Mouse (Mus musculus): ENCODE data around the gene Dhx16.

Dhx16 gene

GRCm38 (mm10) chr17:35897644-35898573, 18.3 kb downstream of the Dhx16 start:
- DNase-seq: peak; percentile 55 to 68

GRCm38 (mm10) chr17:35900636-35901035, 21.0 kb downstream of the Dhx16 start:
- DNase-seq: no peak

- DNase-seq: no peak
Observed at GRCm38 (mm10) chr17:35903343-35903991, 23.8 kb downstream of the Dhx16 start.

- DNase-seq: no peak
Observed at GRCm38 (mm10) chr17:35903992-35904355, 24.4 kb downstream of the Dhx16 start.

- no peak for DNase-seq
Observed at GRCm38 (mm10) chr17:35905587-35905986, 26.0 kb downstream of the Dhx16 start.

- no peak for DNase-seq
Observed at GRCm38 (mm10) chr17:35907609-35908008, 28.0 kb downstream of the Dhx16 start.

GRCm38 (mm10) chr17:35909186-35909918, 29.7 kb downstream of the Dhx16 start:
- peak; percentile 45 to 67 for DNase-seq

GRCm38 (mm10) chr17:35909919-35910369, 30.3 kb downstream of the Dhx16 start, which contains the start of gene Atat1:
TSS of gene Atat1 (minus strand) at chr17:35910075.
- DNase-seq: peak; percentile 94 to 96

- DNase-seq: no peak
Observed at GRCm38 (mm10) chr17:35914975-35915374, 35.4 kb downstream of the Dhx16 start.

GRCm38 (mm10) chr17:35915538-35916296, 36.1 kb downstream of the Dhx16 start:
- DNase-seq: no peak

- peak; percentile 98 to 99 for DNase-seq
Observed at GRCm38 (mm10) chr17:35916297-35917142, 36.9 kb downstream of the Dhx16 start, which contains the start of the genes Mrps18b and Ppp1r10. TSS of gene Mrps18b (minus strand) at chr17:35916389. TSS of gene Ppp1r10 (plus strand) at chr17:35916434.

GRCm38 (mm10) chr17:35917143-35917462, 37.5 kb downstream of the Dhx16 start:
- DNase-seq: no peak

- peak; percentile 84 to 85 for DNase-seq
Observed at GRCm38 (mm10) chr17:35917463-35918251, 38.0 kb downstream of the Dhx16 start.

GRCm38 (mm10) chr17:35918276-35919059, 38.8 kb downstream of the Dhx16 start:
- DNase-seq: peak; percentile 73 to 75

- peak; percentile 97 to 98 for DNase-seq
Observed at GRCm38 (mm10) chr17:35919060-35919715, 39.6 kb downstream of the Dhx16 start.

- peak; percentile 46 to 55 for DNase-seq
Observed at GRCm38 (mm10) chr17:35919864-35920301, 40.3 kb downstream of the Dhx16 start.

- DNase-seq: peak in 1 of 2 experiments; percentile 34
Observed at GRCm38 (mm10) chr17:35920384-35920783, 40.8 kb downstream of the Dhx16 start.

- peak; percentile 63 to 67 for DNase-seq
Observed at GRCm38 (mm10) chr17:35920862-35921562, 41.4 kb downstream of the Dhx16 start.

All from cerebellum, postnatal 14 days (tissue).